Mouse (Mus musculus) gonadal fat pad, adult 2 months (tissue): ENCODE data around the gene Mis12. TPM values are rescaled to one million over a fixed set of nuclear protein-coding genes. Genes with fewer than 3 reads are reported as not detected.

Source experiments
- DNase-seq: peaks from one replicate; pipeline ENCODE4 v3.0.0-alpha.2; 2012; ENCODE audit warnings: low read depth
- polyA plus RNA-seq: library from polyadenylated mRNA; depleted of rRNA; stranded (reverse); fragments of >200 nt; gene quantifications from 2 replicates; pipeline ENCODE4 v1.2.3, GENCODE M21; 2012; rRNA removed

Mis12 gene
- polyA plus RNA-seq, 1 experiment, result 4.2 TPM

GRCm38 (mm10) chr11:71017051-71017450, 2.4 kb upstream of the Mis12 start:
- no peak for DNase-seq

GRCm38 (mm10) chr11:71018416-71019200, 803 bp upstream of the Mis12 start:
- no peak for DNase-seq

DNA sequence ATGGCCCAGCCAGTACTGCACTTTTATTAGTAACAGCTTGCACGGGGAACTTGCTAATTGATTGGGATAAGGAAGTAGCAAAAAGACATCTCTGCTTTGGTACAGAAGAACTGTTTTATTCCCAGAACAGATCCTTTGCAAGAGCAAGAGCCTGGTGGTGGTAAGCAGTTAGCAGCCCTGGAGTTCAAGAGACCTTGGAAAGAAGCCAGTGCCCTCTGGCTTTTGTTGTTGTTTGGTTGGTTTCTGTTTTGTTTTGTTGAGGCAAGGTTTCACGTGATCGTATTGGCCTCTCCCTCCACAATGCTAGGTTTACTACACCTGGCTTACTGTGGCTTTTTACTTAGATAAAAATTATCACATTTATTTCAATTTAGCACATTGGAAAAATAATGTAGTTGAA, 8.9 kb downstream of the Mis12 start:
- DNase-seq, result no peak

DNA sequence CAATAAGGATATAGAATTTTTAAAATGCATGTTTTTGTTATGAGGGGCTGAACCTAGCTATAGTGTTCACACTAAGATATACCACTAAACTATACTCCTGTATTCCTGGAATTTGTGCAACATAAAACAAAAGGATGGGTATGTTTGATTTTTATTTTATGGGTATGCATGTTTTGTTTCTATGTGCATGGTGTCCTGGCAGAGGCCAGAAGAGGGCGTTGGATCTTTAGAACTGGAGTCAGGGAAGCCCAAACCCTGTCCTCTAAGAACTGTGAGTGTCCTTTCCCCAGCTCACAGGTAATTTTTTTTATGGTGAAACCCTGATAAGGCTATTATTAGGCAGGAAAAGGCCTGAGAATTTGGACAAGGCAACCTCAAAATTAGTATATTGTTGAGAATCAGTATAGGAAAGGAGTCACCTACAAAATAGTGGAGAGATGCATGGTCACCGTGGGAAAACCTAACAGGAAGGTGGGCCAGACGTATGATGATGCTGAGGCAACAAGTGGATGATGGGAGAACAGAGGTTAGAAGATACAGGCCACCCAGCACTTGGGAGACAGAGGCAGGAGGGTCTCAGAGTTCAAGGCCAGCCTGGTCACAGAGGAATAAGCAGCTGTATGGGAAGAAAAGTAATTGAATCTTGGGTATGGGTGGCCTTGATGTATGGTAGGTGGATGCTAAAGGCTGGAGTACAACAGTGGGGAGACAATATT, 10.2 kb downstream of the Mis12 start:
- no peak for DNase-seq

- no peak for DNase-seq
Observed at GRCm38 (mm10) chr11:71032070-71032469, 12.7 kb downstream of the Mis12 start.

- no peak for DNase-seq
Observed at GRCm38 (mm10) chr11:71032491-71033162, 13.2 kb downstream of the Mis12 start.

GRCm38 (mm10) chr11:71033163-71033761, 13.9 kb downstream of the Mis12 start, which contains the start of gene 6330403K07Rik:
6330403K07Rik (minus strand) TSS chr11:71033513.
- DNase-seq, result no peak

GRCm38 (mm10) chr11:71039526-71040298, 20.3 kb downstream of the Mis12 start:
- DNase-seq, result no peak

DNA sequence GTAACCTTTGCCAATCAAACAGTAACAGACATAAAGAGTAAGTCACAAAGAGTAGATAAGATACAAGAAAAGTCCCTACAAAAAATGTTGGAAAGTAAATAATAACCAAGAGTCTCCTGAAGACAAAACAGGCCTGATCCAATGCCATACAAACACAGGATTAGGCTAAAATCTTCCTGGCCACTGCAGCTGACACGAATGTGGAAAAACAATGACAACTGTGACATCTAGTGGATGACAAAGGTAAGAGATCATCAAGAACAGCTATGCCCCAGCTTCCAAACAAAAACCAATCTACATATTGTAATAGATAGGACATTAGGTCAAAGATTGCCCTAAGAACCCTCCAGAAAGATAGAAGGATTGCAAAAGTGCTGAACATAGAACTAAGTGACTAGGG, 33.1 kb downstream of the Mis12 start:
- DNase-seq, result no peak

DNA sequence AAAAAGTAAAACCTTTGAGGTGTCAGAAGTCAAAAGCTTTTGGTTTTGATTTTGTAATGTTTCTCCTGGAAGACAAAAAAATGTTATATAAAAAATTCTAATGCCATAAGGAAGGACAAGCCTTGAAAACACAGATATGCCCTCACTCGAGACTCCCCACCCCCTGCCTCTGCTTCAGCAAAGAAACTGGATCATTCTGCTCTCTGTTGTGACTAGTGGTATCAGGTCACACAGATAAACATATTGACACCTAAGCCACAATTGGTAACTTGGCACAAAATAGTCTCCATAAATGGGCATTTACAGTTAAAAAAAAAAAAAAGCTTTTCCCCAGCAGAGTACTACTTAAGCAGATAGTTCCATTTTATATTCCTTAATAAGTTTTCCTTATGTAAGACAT, 56.9 kb downstream of the Mis12 start:
- no peak for DNase-seq

Other genes with a start within 250 kb of the Mis12 start
- gene Scimp, start 207.0 kb upstream of the Mis12 start, polyA plus RNA-seq, result 0.65 and 0.92 TPM in 2 replicates
- 4.4 and 5.1 TPM in 2 replicates for gene Rabep1, start 174.8 kb upstream of the Mis12 start, polyA plus RNA-seq
- 40.4 and 41.3 TPM in 2 replicates for gene Nup88, start 49.6 kb upstream of the Mis12 start, polyA plus RNA-seq
- 24.9 and 31.1 TPM in 2 replicates for gene Rpain, start 49.4 kb upstream of the Mis12 start, polyA plus RNA-seq
- 52.6 and 75.7 TPM in 2 replicates for gene C1qbp, start 36.6 kb upstream of the Mis12 start, polyA plus RNA-seq
- gene Dhx33, start 15.2 kb upstream of the Mis12 start, polyA plus RNA-seq, result 28.1 and 30.8 TPM in 2 replicates
- gene Derl2, start 230 bp downstream of the Mis12 start, polyA plus RNA-seq, result 16.4 and 18.7 TPM in 2 replicates
- gene 6330403K07Rik, start 13.9 kb downstream of the Mis12 start, polyA plus RNA-seq, result 2.2 and 4.3 TPM in 2 replicates
- gene Nlrp1a, start 125.1 kb downstream of the Mis12 start, polyA plus RNA-seq, result 0.08 and 0.10 TPM in 2 replicates
- 0.30 and 0.49 TPM in 2 replicates for gene Nlrp1b, start 211.1 kb downstream of the Mis12 start, polyA plus RNA-seq